Mouse (Mus musculus): ENCODE data around the gene Olfr598. TPM values are rescaled to one million over a fixed set of nuclear protein-coding genes. Genes with fewer than 3 reads are reported as not detected.

Gene Olfr598
- not detected for total RNA-seq (2023)

GRCm38 (mm10) chr7:103323268-103323667 lies at the start of gene Olfr598:
Gene Olfr598, plus strand, starts transcription at chr7:103323568.

GRCm38 (mm10) chr7:103305348-103305747 lies 18.0 kb upstream of the Olfr598 start, which contains the start of gene Olfr596:
Gene Olfr596, plus strand, starts transcription at chr7:103305648.

DNA sequence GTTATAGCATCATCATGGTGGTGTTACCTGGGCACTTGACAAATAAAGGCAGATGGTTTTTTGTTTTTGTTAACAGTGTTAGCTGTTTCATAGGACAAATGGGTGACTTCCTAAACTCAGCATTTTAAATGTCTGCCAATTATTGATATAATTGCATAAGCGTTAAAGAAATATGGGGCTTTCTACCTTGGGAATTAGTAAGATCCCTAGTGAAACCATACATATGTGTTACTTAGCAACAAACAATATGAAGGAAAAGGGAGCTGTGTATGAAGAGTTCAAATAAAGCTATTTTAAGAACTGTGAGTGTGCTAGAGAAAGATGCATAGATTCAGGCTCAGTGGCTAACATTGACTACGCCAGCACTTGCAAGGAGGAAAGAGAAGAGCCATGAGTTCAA lies 7.4 kb upstream of the Olfr598 start, which contains the start of gene Olfr597:
Olfr597 (plus strand) TSS at position 301 of the 400 bp plus-strand sequence.

GRCm38 (mm10) chr7:103335617-103336016 lies 12.2 kb downstream of the Olfr598 start, which contains the start of gene Olfr599:
Gene Olfr599, plus strand, starts transcription at chr7:103335917.

DNA sequence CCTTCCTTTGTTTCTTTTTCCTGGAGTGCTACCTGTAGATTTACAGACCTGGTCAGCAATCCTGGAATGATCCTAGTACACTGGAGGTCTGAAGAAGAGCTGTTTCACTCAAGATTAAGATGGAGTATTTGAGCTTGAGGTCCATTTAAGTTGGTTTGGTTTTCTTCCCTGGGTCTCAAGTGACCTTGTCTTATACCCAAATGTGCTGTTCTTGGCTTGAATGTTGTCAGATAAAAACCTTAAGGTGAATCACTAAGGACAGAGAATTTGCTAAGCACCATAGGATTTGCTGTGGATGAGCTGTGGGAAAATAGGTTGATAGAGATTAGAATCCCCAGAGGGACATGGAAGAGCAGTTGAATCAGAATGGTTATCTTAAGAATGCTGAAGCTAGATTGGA lies 26.2 kb downstream of the Olfr598 start, which contains the start of gene Olfr600:
Olfr600 (minus strand) TSS at position 101 of the 400 bp plus-strand sequence.

DNA sequence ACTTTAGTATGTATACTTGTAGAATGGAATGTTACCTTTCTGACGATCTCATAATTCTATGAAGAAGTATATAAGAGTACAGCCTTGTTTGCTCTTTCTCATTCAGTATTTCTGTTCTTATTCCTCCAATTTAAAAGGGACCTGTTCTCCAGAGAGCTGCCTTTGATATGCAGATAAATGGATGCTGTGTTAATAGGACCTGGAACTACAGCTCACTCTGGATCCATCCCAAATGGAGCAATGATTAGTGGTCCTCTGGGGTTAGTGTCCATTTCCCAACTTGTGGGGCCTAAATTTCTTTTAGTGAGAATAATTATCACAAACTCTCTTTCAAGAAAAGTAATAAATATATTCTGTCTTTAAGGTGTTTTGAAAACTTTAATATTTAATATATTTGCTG lies 39.2 kb downstream of the Olfr598 start, which contains the start of gene Olfr601:
Olfr601 (minus strand) TSS at position 101 of the 400 bp plus-strand sequence.

Other genes starting within 250 kb of the Olfr598 start
- gene Olfr584, start 241.7 kb upstream of the Olfr598 start, total RNA-seq (2023), result not detected
- gene Olfr585, start 225.8 kb upstream of the Olfr598 start, total RNA-seq (2023), result not detected
- not detected for gene Olfr586, start 197.9 kb upstream of the Olfr598 start, total RNA-seq (2023)
- not detected for gene Olfr588-ps1, start 182.7 kb upstream of the Olfr598 start, total RNA-seq (2023)
- not detected for gene Olfr589, start 167.2 kb upstream of the Olfr598 start, total RNA-seq (2023)
- not detected for gene Olfr591, start 145.2 kb upstream of the Olfr598 start, total RNA-seq (2023)
- not detected for gene Olfr592, start 138.8 kb upstream of the Olfr598 start, total RNA-seq (2023)
- not detected for gene Olfr593, start 111.7 kb upstream of the Olfr598 start, total RNA-seq (2023)
- gene Olfr594, start 106.6 kb upstream of the Olfr598 start, total RNA-seq (2023), result not detected
- gene Usp17ld, start 71.1 kb upstream of the Olfr598 start, total RNA-seq (2023), result not detected
- gene Olfr596, start 17.9 kb upstream of the Olfr598 start, total RNA-seq (2023), result not detected
- gene Olfr597, start 7.3 kb upstream of the Olfr598 start, total RNA-seq (2023), result not detected
- gene Olfr599, start 12.3 kb downstream of the Olfr598 start, total RNA-seq (2023), result not detected
- not detected for gene Olfr600, start 26.1 kb downstream of the Olfr598 start, total RNA-seq (2023)
- not detected for gene Olfr601, start 39.1 kb downstream of the Olfr598 start, total RNA-seq (2023)
- gene Olfr603, start 62.6 kb downstream of the Olfr598 start, total RNA-seq (2023), result not detected
- gene Usp17lc, start 91.5 kb downstream of the Olfr598 start, total RNA-seq (2023), result not detected
- not detected for gene Olfr605, start 121.9 kb downstream of the Olfr598 start, total RNA-seq (2023)
- not detected for gene Olfr606, start 125.5 kb downstream of the Olfr598 start, total RNA-seq (2023)
- not detected for gene Olfr607, start 140.6 kb downstream of the Olfr598 start, total RNA-seq (2023)
- not detected for gene Olfr608, start 146.3 kb downstream of the Olfr598 start, total RNA-seq (2023)
- not detected for gene Olfr609, start 174.5 kb downstream of the Olfr598 start, total RNA-seq (2023)
- gene Olfr610, start 188.6 kb downstream of the Olfr598 start, total RNA-seq (2023), result not detected
- not detected for gene Olfr611, start 197.3 kb downstream of the Olfr598 start, total RNA-seq (2023)
- gene Olfr612, start 219.1 kb downstream of the Olfr598 start, total RNA-seq (2023), result not detected
- not detected for gene Olfr613, start 224.5 kb downstream of the Olfr598 start, total RNA-seq (2023)
- gene Olfr615, start 232.5 kb downstream of the Olfr598 start, total RNA-seq (2023), result not detected
- gene Olfr616, start 245.6 kb downstream of the Olfr598 start, total RNA-seq (2023), result not detected
- gene Olfr617, start 249.5 kb downstream of the Olfr598 start, total RNA-seq (2023), result not detected